Mouse (Mus musculus) liver, embryonic 11.5 days (tissue): ENCODE measurements at regions not wholly inside any gene's neighbourhood (a gene's known extent, or its start where the extent isn't known, plus 50 kb on each side); places are given as distances from the start of the nearest gene placed in this dataset.

Experiments used
- ATAC-seq: fragments of 200-750 bp; cut with Nextera tagmentation; replicated peaks from 2 replicates; pipeline ENCODE4 v1.8.0; 2017; ENCODE audit warnings: moderate number of reproducible peaks, mild to moderate bottlenecking, moderate TSS enrichment, moderate library complexity; ENCODE audit not compliant: low FRiP score
- DNase-seq: peaks from one replicate; pipeline ENCODE4 v3.0.0-alpha.2; 2017; ENCODE audit warnings: low spot score
- H3K27ac ChIP-seq: fragments of 300-500 bp; sonication (generic); 2 replicates; pipeline ENCODE4 v1.5.1; 2014; ENCODE audit warnings: mild to moderate bottlenecking, low read depth, low read length, control low read depth
- H3K27me3 ChIP-seq: fragments of 300-500 bp; sonication (generic); replicated peaks from 2 replicates; pipeline ENCODE4 v1.6.1; 2014; ENCODE audit warnings: low read length, mixed read lengths; ENCODE audit not compliant: control insufficient read depth, insufficient read depth
- H3K36me3 ChIP-seq: fragments of 300-500 bp; sonication (generic); 2 replicates; pipeline ENCODE4 v1.6.1; 2014; ENCODE audit warnings: mild to moderate bottlenecking, low read length, moderate library complexity, mixed read lengths; ENCODE audit not compliant: control insufficient read depth, insufficient read depth
- H3K4me1 ChIP-seq: fragments of 300-500 bp; sonication (generic); replicated peaks from 2 replicates; pipeline ENCODE4 v1.6.1; 2014; ENCODE audit warnings: low read length, mixed read lengths; ENCODE audit not compliant: control insufficient read depth, insufficient read depth
- H3K4me2 ChIP-seq: fragments of 300-500 bp; sonication (generic); 2 replicates; pipeline ENCODE4 v1.6.1; 2014; ENCODE audit warnings: mild to moderate bottlenecking, control low read depth, moderate library complexity
- H3K4me3 ChIP-seq: fragments of 300-500 bp; sonication (generic); 2 replicates; pipeline ENCODE4 v1.5.1; 2014; ENCODE audit warnings: low read depth, low read length, control low read depth
- H3K9ac ChIP-seq: fragments of 300-500 bp; sonication (generic); 2 replicates; pipeline ENCODE4 v1.6.1; 2014; ENCODE audit warnings: low read depth, low read length, control low read depth
- H3K9me3 ChIP-seq: fragments of 300-500 bp; sonication (generic); 2 replicates; pipeline ENCODE4 v1.6.1; 2016; ENCODE audit warnings: low read length, inconsistent platforms, mixed read lengths; ENCODE audit not compliant: control insufficient read depth
- WGBS: fragments of 180-500 bp; shearing (Covaris S2); extraction: QIAGEN DNeasy Blood & Tissue Kit; methylation state at CpG from one replicate; pipeline ENCODE4 v1.1.7; 2014; 5-methylcytosine and 5-hydroxymethylcytosine counted together
- microRNA counts: library from miRNA; unstranded; fragments of <30 nt; microRNA quantifications from one replicate; lab custom pipeline; 2015
- microRNA-seq: library from miRNA; unstranded; fragments of <30 nt; microRNA quantifications from one replicate; pipeline ENCODE4, GENCODE M21; 2017; ENCODE audit warnings: borderline number of aligned reads

GRCm38 (mm10) chr15:68337264-68337663 lies 1836.6 kb upstream of the Lrrc6 start:
- H3K4me2 ChIP-seq, result no peak overlapping the region
- H3K4me1 ChIP-seq, result no peaks in the 10 kb centered on the region
- ATAC-seq (no peak), DNase-seq (no peak)
- no peak overlapping the region for H3K4me3 ChIP-seq
- H3K36me3 ChIP-seq, result no peaks in the 10 kb centered on the region
- no peaks in the 10 kb centered on the region for H3K9me3 ChIP-seq
- WGBS, result 85% methylated on average over 2 of the region's 2 CpGs
- H3K9ac ChIP-seq, result no peak overlapping the region
- no peak overlapping the region for H3K27ac ChIP-seq
- no peaks in the 10 kb centered on the region for H3K27me3 ChIP-seq

GRCm38 (mm10) chr15:68335837-68336236 lies 1835.1 kb upstream of the Lrrc6 start:
- H3K9me3 ChIP-seq, result no peaks in the 10 kb centered on the region
- no peak overlapping the region for H3K4me2 ChIP-seq
- H3K4me3 ChIP-seq, result no peak overlapping the region
- no peaks in the 10 kb centered on the region for H3K4me1 ChIP-seq
- no peaks in the 10 kb centered on the region for H3K27me3 ChIP-seq
- ATAC-seq (no peak), DNase-seq (no peak)
- H3K36me3 ChIP-seq, result no peaks in the 10 kb centered on the region
- H3K9ac ChIP-seq, result no peak overlapping the region
- H3K27ac ChIP-seq, result no peak overlapping the region

GRCm38 (mm10) chr15:68316116-68316515 lies 1815.4 kb upstream of the Lrrc6 start:
- no peak overlapping the region for H3K9ac ChIP-seq
- DNase-seq (no peak), ATAC-seq (no peak)
- no peaks in the 10 kb centered on the region for H3K4me1 ChIP-seq
- 73% methylated on average over 1 of the region's 1 CpGs for whole genome bisulfite sequencing
- H3K4me3 ChIP-seq, result no peak overlapping the region
- no peaks in the 10 kb centered on the region for H3K36me3 ChIP-seq
- no peaks in the 10 kb centered on the region for H3K27me3 ChIP-seq
- no peak overlapping the region for H3K27ac ChIP-seq
- H3K9me3 ChIP-seq, result no peaks in the 10 kb centered on the region
- no peak overlapping the region for H3K4me2 ChIP-seq

MicroRNAs in the stretch of these regions (microRNA counts, 519-probe panel; counts per million panel counts)
- microRNA mmu-miR-30b (lab: Ali Mortazavi, UCI) (6,535 counts per million, percentile 78 among the panel's probes with 10 or more counts), microRNA mmu-miR-30d (lab: Ali Mortazavi, UCI) (4,416 counts per million, percentile 30 among the panel's probes with 10 or more counts)

Small RNA genes in the stretch of these regions (microRNA-seq; reads per million reads assigned to microRNA genes)
- 202 reads per million, percentile 56 among the genes with 10 or more reads in this experiment for gene Mir30b
- gene Mir30d, result 8,487 reads per million, percentile 92 among the genes with 10 or more reads in this experiment
